Mouse (Mus musculus): Measurements from ENCODE around the gene Pla1a.

- no peak for TF ChIP-seq CTCF (IDR thresholded peaks at IDR 0.05; ENCODE audit: control insufficient read depth, insufficient read depth, insufficient replicate concordance, low read depth, low read length)
- TF ChIP-seq POLR2A (IDR thresholded peaks at IDR 0.05; ENCODE audit: control insufficient read depth, low read depth, low read length) = no peak
These were observed 60.1 kb downstream of the Pla1a start for GRCm38 (mm10) chr16:38372876-38373275.
